In genomic region chr15:78623426-78623825, GRCm38 (mm10) we compare ENCODE assay signal across 9 mouse cellular contexts. TPM values are rescaled to one million over a fixed set of nuclear protein-coding genes. Genes with fewer than 3 reads are reported as not detected.
A peak's percentile ranks its signal among the peaks of the same experiment; 100 is the strongest.
DNase-seq lines count a peak whose midpoint lies in the region; ATAC-seq and TF ChIP-seq lines count a peak whose summit lies in the region.
"Had no signal": no experiment of that assay in that cellular context is flagged by ENCODE, and none has a peak within 500 bp of the region (broad histone marks: within the 10 kb centered on the region; RNA-seq: fewer than 3 reads in every experiment).

No protein-coding gene starts in this region.

- no peaks in the 10 kb centered on the region for H3K9me3 ChIP-seq in kidney, embryonic 15.5 days (replicated peaks)
- no peaks in the 10 kb centered on the region for H3K9me3 ChIP-seq in forebrain, embryonic 15.5 days
- no peaks in the 10 kb centered on the region for H3K9me3 ChIP-seq in limb, embryonic 11.5 days (ENCODE audit: control insufficient read depth, low read length)
- H3K9me3 ChIP-seq in neural tube, embryonic 11.5 days (ENCODE audit: control insufficient read depth, low read length) = no peaks in the 10 kb centered on the region
- H3K9me3 ChIP-seq: embryonic facial prominence, embryonic 15.5 days had no signal

- H3K36me3 ChIP-seq in kidney, adult 2 months (ENCODE audit: control insufficient read depth, insufficient read depth, low read length) = no peaks in the 10 kb centered on the region
- H3K36me3 ChIP-seq in kidney, embryonic 15.5 days = no peaks in the 10 kb centered on the region
- H3K36me3 ChIP-seq in forebrain, embryonic 15.5 days = no peaks in the 10 kb centered on the region
- H3K36me3 ChIP-seq in limb, embryonic 11.5 days (ENCODE audit: control insufficient read depth, insufficient read depth, low read length) = no peaks in the 10 kb centered on the region
- no peaks in the 10 kb centered on the region for H3K36me3 ChIP-seq in neural tube, embryonic 11.5 days (ENCODE audit: control insufficient read depth, insufficient read depth, low read length)
- H3K36me3 ChIP-seq in splenic B cell, adult 2 months (ENCODE audit: control insufficient read depth, insufficient read depth, low read length, poor library complexity, severe bottlenecking) = peaks cover 3% of the 10 kb centered on the region
- H3K36me3 ChIP-seq: embryonic facial prominence, embryonic 15.5 days had no signal

- no peak for TF ChIP-seq POLR2A in kidney, adult 2 months (IDR thresholded peaks at IDR 0.05; ENCODE audit: low read depth, low read length)

- TF ChIP-seq CTCF in kidney, adult 2 months (conservative IDR thresholded peaks at IDR 0.05; ENCODE audit: insufficient read depth, insufficient read length, low read depth, low read length) = peak; percentile 90

- H3K4me1 ChIP-seq in kidney, adult 2 months (ENCODE audit: control insufficient read depth, insufficient read depth, low read length) = no peaks in the 10 kb centered on the region
- H3K4me1 ChIP-seq in kidney, embryonic 15.5 days = peaks cover 15% of the 10 kb centered on the region; the same call in 1 of the 2 replicates
- H3K4me1 ChIP-seq in forebrain, embryonic 15.5 days = peaks cover 14% of the 10 kb centered on the region
- no peaks in the 10 kb centered on the region for H3K4me1 ChIP-seq in limb, embryonic 11.5 days (ENCODE audit: control insufficient read depth, insufficient read depth, low read length)
- H3K4me1 ChIP-seq in neural tube, embryonic 11.5 days (ENCODE audit: control insufficient read depth, insufficient read depth, low read length) = no peaks in the 10 kb centered on the region

- peak; percentile 70 for DNase-seq in kidney, adult 2 months
- DNase-seq in c-Kit-positive CD71-positive TER-119-negative erythroid progenitor cells, embryonic 14.5 days (ENCODE audit: low read depth) = peak; percentile 4
- peak; percentile 83 for DNase-seq in limb, embryonic 11.5 days (ENCODE audit: low spot score)
- peak; percentile 81 for DNase-seq in neural tube, embryonic 11.5 days (ENCODE audit: low spot score)
- DNase-seq in splenic B cell, adult 2 months (ENCODE audit: low read depth, low spot score) = peak; percentile 80

- H3K4me3 ChIP-seq in kidney, adult 2 months (ENCODE audit: insufficient read depth, low read depth, low read length) = no peak overlapping the region
- H3K4me3 ChIP-seq in kidney, embryonic 15.5 days (replicated peaks) = no peak overlapping the region
- H3K4me3 ChIP-seq in forebrain, embryonic 15.5 days = no peak overlapping the region
- no peak overlapping the region for H3K4me3 ChIP-seq in limb, embryonic 11.5 days (ENCODE audit: low read depth, low read length)
- no peak overlapping the region for H3K4me3 ChIP-seq in neural tube, embryonic 11.5 days (ENCODE audit: low read depth, low read length)
- H3K4me3 ChIP-seq: embryonic facial prominence, embryonic 15.5 days had no signal

- no peak overlapping the region for H3K9ac ChIP-seq in kidney, embryonic 15.5 days
- no peak overlapping the region for H3K9ac ChIP-seq in forebrain, embryonic 15.5 days (replicated peaks)
- no peak overlapping the region for H3K9ac ChIP-seq in limb, embryonic 11.5 days (ENCODE audit: low read length)
- no peak overlapping the region for H3K9ac ChIP-seq in neural tube, embryonic 11.5 days (ENCODE audit: low read length)
- H3K9ac ChIP-seq: embryonic facial prominence, embryonic 15.5 days had no signal

- H3K4me2 ChIP-seq in kidney, embryonic 15.5 days = no peak overlapping the region
- H3K4me2 ChIP-seq in forebrain, embryonic 15.5 days (replicated peaks) = no peak overlapping the region
- H3K4me2 ChIP-seq in limb, embryonic 11.5 days (ENCODE audit: low read depth, severe bottlenecking) = no peak overlapping the region
- no peak overlapping the region for H3K4me2 ChIP-seq in neural tube, embryonic 11.5 days (ENCODE audit: low read depth)
- H3K4me2 ChIP-seq: embryonic facial prominence, embryonic 15.5 days had no signal

- ATAC-seq in kidney, embryonic 15.5 days (replicated peaks; ENCODE audit: low FRiP score) = no peak; the same call in 1 of the 2 replicates
- ATAC-seq in forebrain, embryonic 15.5 days (replicated peaks) = 0 out of 2 replicates have a peak, but pooled peaks have one; percentile 35
- ATAC-seq in inflammation-experienced regulatory T-cells, adult 6 months = peak; percentile 49
- no peak for ATAC-seq in limb, embryonic 11.5 days (ENCODE audit: insufficient number of reproducible peaks, low FRiP score, low TSS enrichment, low read depth)
- ATAC-seq in neural tube, embryonic 11.5 days (ENCODE audit: insufficient read depth, low FRiP score, low TSS enrichment) = no peak

- WGBS in kidney, adult 2 months = 16% methylated on average over 5 of the region's 5 CpGs
- WGBS in kidney, embryonic 15.5 days = 5% methylated on average over 5 of the region's 5 CpGs
- 9% methylated on average over 5 of the region's 5 CpGs for WGBS in forebrain, embryonic 15.5 days
- WGBS in limb, embryonic 11.5 days = 11% methylated on average over 5 of the region's 5 CpGs
- 7% methylated on average over 5 of the region's 5 CpGs for WGBS in neural tube, embryonic 11.5 days

- H3K27ac ChIP-seq in kidney, adult 2 months (ENCODE audit: insufficient read depth, low read depth, low read length) = no peak overlapping the region
- no peak overlapping the region for H3K27ac ChIP-seq in kidney, embryonic 15.5 days
- no peak overlapping the region for H3K27ac ChIP-seq in forebrain, embryonic 15.5 days (replicated peaks)
- H3K27ac ChIP-seq in limb, embryonic 11.5 days (replicated peaks; ENCODE audit: low read depth, low read length) = no peak overlapping the region
- no peak overlapping the region for H3K27ac ChIP-seq in neural tube, embryonic 11.5 days (ENCODE audit: low read depth, low read length)
- H3K27ac ChIP-seq: embryonic facial prominence, embryonic 15.5 days had no signal

- H3K27me3 ChIP-seq in kidney, adult 2 months (replicated peaks; ENCODE audit: control insufficient read depth, insufficient read depth, low read length) = no peaks in the 10 kb centered on the region
- H3K27me3 ChIP-seq in kidney, embryonic 15.5 days = peaks cover 21% of the 10 kb centered on the region
- H3K27me3 ChIP-seq in forebrain, embryonic 15.5 days = no peaks in the 10 kb centered on the region
- H3K27me3 ChIP-seq in limb, embryonic 11.5 days (ENCODE audit: control insufficient read depth, insufficient read depth, low read length) = no peaks in the 10 kb centered on the region
- no peaks in the 10 kb centered on the region for H3K27me3 ChIP-seq in neural tube, embryonic 11.5 days (ENCODE audit: control insufficient read depth, insufficient read depth, low read length)
- H3K27me3 ChIP-seq in splenic B cell, adult 2 months (ENCODE audit: control insufficient read depth, insufficient read depth, low read length, poor library complexity, severe bottlenecking) = 0 out of 2 replicates have a peak, but pooled peaks cover 1% of the 10 kb centered on the region

RNA-seq across cellular contexts. Expression of gene Cyth4, which starts 26.6 kb away (rescaled TPM):
- 10.6 and 12.1 TPM in 2 replicates for polyA plus RNA-seq in kidney, adult 2 months (2012; rRNA removed)
- polyA plus RNA-seq in kidney, embryonic 15.5 days (2015; fragmentation: Nextera tagmentation; extraction: Ambion mirVana) = 7.1 and 8.1 TPM in 2 replicates
- polyA plus RNA-seq in forebrain, embryonic 15.5 days (2015; fragmentation: Nextera tagmentation; extraction: Ambion mirVana) = 4.1 and 5.3 TPM in 2 replicates
- polyA plus RNA-seq in inflammation-experienced regulatory T-cells, adult 6 months (2017; shearing (Covaris generic)) = 100 to 1,000 TPM; 236 to 339 (median 298) TPM
- polyA plus RNA-seq in limb, embryonic 11.5 days (2014; fragmentation: Nextera tagmentation; extraction: Ambion mirVana) = 1.5 and 2.5 TPM in 2 replicates
- polyA plus RNA-seq in neural tube, embryonic 11.5 days (2014; fragmentation: Nextera tagmentation; extraction: Ambion mirVana) = 1.6 and 2.4 TPM in 2 replicates

RNA-seq across cellular contexts. Expression of gene Rac2, which starts 50.8 kb away (rescaled TPM):
- polyA plus RNA-seq in kidney, adult 2 months (2012; rRNA removed) = 32.3 and 117 TPM in 2 replicates
- polyA plus RNA-seq in kidney, embryonic 15.5 days (2015; fragmentation: Nextera tagmentation; extraction: Ambion mirVana) = 8.1 and 11.1 TPM in 2 replicates
- polyA plus RNA-seq in forebrain, embryonic 15.5 days (2015; fragmentation: Nextera tagmentation; extraction: Ambion mirVana) = 3.1 and 7.5 TPM in 2 replicates
- polyA plus RNA-seq in inflammation-experienced regulatory T-cells, adult 6 months (2017; shearing (Covaris generic)) = 1,000 to 10,000 TPM; 2,973 to 4,396 (median 4,109) TPM
- 5.9 and 6.8 TPM in 2 replicates for polyA plus RNA-seq in limb, embryonic 11.5 days (2014; fragmentation: Nextera tagmentation; extraction: Ambion mirVana)
- 8.0 and 8.5 TPM in 2 replicates for polyA plus RNA-seq in neural tube, embryonic 11.5 days (2014; fragmentation: Nextera tagmentation; extraction: Ambion mirVana)

Comparison
In these comparisons a context has a peak if more than half of its experiments do, and no peak if none do; other contexts are left out.
1. DNase-seq: peak in every context shown above with its lines; median percentile 83 in limb, embryonic 11.5 days; 81 in neural tube, embryonic 11.5 days; 80 in splenic B cell, adult 2 months; 70 in kidney, adult 2 months; 4 in c-Kit-positive CD71-positive TER-119-negative erythroid progenitor cells, embryonic 14.5 days.
2. ATAC-seq: peak in forebrain, embryonic 15.5 days (single experiment) and inflammation-experienced regulatory T-cells, adult 6 months (single experiment); none in kidney, embryonic 15.5 days (single experiment), limb, embryonic 11.5 days (single experiment) and neural tube, embryonic 11.5 days (single experiment).
3. RNA of gene Cyth4, which starts 26.6 kb away (polyA plus RNA-seq): 236 to 339 TPM in inflammation-experienced regulatory T-cells, adult 6 months; 10.6 to 12.1 TPM in kidney, adult 2 months, 7.1 to 8.1 TPM in kidney, embryonic 15.5 days, 4.1 to 5.3 TPM in forebrain, embryonic 15.5 days, 1.5 to 2.5 TPM in limb, embryonic 11.5 days and 1.6 to 2.4 TPM in neural tube, embryonic 11.5 days; every median in the first group is over 10 times any median in the second.
4. RNA of gene Rac2, which starts 50.8 kb away (polyA plus RNA-seq): 2,973 to 4,396 TPM in inflammation-experienced regulatory T-cells, adult 6 months; 32.3 to 117 TPM in kidney, adult 2 months, 8.1 to 11.1 TPM in kidney, embryonic 15.5 days, 8.0 to 8.5 TPM in neural tube, embryonic 11.5 days, 3.1 to 7.5 TPM in forebrain, embryonic 15.5 days and 5.9 to 6.8 TPM in limb, embryonic 11.5 days; every median in the first group is over 10 times any median in the second.